Mouse (Mus musculus): ENCODE data around the gene Brat1.
A peak's percentile ranks its signal among the peaks of the same experiment; 100 is the strongest.

DNA sequence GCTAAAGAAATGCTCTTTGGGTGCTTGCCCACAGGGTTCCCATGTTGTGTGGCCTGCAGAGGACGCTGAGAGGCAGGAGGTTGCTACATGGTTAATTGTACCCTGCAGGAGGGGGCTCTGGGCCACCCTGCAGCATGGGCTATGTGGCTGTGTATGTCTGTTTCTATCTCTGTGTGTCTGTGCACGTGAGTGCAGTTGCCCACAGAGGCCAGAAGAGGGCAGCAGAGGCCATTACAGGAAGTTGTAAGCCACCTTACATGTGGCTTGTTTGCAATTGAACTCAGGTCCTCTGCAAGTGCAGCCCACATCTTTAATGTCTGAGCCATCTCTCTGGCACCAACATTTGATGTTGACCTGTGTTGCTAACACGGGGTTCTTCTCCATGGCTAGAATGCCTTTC lies 47.8 kb downstream of the Brat1 start:
- TF ChIP-seq CTCF (IDR thresholded peaks at IDR 0.05; ENCODE audit: low read depth) (peak; percentile 61), EP300 (optimal IDR thresholded peaks at IDR 0.05) (no peak)
